Mouse (Mus musculus) lung, postnatal 14 days (tissue): ENCODE data around the gene Axin1.

Source experiments
- DNase-seq: peaks from one replicate; pipeline ENCODE4 v3.0.0; 2021

Gene Axin1

DNA sequence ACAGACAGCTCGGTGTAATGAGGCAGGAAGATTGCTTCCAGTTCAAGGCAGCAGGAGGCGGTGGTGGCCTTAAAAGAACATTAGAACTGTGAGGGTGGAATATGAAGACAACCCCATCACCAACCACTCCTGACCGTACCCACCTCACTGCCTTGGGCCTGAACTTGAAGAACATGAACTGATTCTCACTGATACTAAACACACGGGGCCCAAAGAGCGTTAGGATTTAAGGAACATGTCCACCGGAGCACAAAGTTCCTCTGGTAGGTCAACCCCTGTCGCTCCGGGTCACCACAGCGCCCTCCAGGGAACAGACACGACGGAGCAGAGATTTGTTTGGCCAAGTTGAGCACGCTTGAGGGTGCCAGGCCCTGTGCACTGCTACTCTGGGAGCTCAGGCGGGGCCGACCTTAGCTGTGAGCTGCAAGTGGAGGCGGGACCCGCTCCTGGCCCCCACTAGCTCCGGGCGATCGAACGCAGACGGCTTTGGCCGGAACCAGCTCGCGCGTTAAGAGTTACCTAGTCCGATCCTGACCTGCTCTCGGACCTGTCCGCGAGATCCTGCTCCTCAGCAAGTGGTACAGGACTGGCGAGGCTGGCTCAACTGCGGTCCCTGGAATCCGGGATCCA, 105.1 kb downstream of the Axin1 start:
- peak; percentile 74 for DNase-seq

DNA sequence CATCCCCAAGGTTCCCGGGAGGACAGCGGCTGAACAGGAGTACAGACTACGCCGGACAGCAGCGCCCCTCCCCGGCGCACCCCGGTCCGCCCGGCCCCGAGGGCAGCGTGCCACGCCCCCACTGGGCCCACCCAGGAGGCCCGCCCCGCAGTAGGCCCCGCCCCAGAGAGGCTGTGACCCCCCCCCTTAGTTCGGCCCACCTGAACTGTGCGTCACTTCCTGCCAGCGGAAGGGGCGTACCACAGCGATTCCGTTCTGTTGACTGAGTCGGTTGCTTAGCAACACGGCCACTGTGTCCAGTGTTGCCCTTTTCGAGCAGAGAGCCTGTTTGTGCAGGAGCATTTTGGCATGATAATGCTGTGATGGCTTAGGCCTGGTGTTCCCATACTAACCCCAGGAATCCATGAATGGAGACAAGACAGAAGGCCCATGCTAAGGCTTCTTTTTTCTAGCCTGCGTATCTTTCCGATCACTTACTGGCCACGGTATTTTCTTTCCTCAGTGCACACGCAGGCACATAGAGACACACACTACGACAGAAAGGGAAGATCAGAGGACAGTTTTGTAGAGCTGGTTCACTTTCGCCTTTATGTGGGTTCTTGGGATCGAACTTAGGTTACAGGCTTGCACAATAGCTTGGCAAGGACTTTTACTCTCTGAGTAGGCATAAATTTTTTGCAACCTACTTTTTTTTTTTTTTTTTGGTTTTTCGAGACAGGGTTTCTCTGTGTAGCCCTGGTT, 105.8 kb downstream of the Axin1 start, which contains the start of gene Fam234a:
Gene Fam234a (minus strand): TSS at position 142 of the 741 bp plus-strand sequence.
- DNase-seq = peak; percentile 95
